Mouse (Mus musculus): ENCODE data around the gene Fam216a.

The Fam216a gene

DNA sequence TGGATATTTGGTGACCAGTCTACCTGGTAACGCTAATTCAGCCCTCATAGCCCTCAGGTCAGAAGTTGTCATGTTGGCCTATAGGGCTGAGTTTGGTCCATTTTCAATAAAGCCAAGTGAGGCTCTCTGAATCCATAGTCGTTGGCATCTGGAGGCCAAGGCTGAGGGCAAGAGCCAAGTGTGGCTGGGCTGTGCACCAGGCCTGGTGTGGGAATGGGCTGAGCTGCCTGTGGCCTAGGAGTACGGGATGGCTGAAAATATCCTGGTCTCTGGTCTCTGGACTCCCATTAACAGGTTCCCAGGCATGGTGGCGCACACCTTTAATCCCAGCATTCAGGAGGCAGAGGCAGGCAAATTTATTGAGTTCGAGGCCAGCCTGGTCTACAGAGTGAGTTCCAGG is 17.8 kb upstream of the Fam216a start:
- no peak for DNase-seq

- peak; percentile 55 to 69 for DNase-seq
Measured at GRCm38 (mm10) chr5:122379374-122380155, 7.4 kb upstream of the Fam216a start.

GRCm38 (mm10) chr5:122378171-122378570 is 6.0 kb upstream of the Fam216a start:
- DNase-seq = no peak

GRCm38 (mm10) chr5:122377101-122377833 is 5.1 kb upstream of the Fam216a start:
- DNase-seq = no peak

DNA sequence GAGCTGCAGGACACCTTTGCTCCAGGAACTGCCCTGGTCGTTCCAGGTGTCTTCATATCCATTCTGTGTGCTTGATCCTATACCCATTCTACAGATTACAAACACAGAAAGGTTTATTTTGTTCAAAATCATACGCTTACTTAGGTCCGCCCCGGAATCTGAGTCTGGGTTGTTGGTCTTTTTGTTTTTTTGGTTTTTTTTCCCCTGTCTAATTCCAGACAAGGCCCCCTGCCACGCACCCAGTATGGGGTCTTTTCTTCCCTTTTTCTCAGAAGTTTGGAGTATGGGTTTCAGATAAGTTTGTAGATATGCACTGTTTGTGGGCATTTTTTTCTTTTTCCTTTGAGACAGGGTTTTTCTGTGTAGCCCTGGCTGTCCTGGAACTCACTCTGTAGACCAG is 714 bp upstream of the Fam216a start:
- DNase-seq = no peak

DNA sequence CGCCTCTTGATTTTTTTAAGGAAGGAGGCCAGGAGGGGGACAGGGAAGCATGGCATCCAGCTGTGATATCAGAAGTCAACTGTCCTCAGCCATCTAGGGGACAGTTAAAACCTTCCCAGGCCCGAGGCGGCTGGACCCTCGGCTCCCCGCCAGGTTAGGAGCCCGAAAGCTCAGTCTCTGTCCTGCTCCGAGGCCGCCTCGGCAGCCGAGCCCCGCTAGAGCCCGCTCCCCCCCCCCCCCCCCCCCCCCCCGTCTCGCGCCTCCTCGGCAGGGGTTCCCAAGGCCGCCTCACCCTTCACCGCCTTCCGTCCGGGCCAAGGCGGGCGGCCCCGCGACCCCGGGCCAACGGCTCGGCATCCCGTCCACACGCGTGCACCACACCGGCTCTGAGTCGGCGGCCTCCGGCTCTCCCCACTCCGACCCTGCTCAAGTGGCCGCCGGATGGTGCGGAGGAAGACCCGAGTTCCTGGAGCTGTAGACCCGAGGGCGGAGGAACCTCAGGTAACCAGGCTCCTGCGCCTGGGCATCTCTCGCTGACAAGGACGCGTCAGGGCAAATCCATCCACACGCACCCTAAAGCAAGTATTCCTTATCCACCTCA is 473 bp downstream of the Fam216a start, which contains the start of gene Gpn3:
Gpn3 (plus strand) TSS at position 286 of the 601 bp plus-strand sequence.
- DNase-seq = no peak

- DNase-seq = no peak
Measured at GRCm38 (mm10) chr5:122354492-122355067, 17.6 kb downstream of the Fam216a start.

DNA sequence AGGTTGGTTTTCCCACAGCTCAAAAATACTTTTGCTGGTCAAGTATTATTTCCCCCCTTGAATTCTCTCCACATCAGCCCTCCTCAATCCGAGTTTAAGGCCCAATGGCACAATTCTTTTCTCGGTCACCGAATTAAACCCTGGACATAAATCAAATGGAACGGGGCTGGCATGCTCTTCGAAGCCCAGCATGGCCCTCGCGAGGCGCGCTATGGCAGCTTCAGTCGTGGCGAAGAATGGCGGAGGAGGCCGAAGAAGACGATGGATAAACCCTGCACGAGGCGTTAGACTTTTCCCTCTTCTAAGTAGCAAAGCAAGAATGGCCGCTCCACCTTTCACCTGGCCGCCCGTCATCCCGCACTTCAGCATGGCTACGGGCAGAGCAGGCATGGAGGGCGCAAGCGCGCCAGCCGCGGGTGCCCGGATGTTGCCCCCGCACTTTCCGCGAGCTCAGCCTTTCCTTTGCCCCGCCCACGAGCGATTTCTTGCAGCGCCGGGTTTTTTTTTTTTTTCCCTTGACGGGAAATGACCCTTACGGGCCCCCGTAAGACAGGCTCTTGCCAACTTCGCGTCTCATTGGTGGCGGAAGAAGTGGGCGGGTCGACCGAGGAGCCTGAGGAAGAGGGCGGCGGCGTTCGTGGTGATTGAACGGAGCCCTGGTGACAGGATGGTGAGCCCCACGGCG is 18.2 kb downstream of the Fam216a start, which contains the start of the genes Rad9b and Vps29:
Rad9b (minus strand) TSS at position 427 of the 685 bp plus-strand sequence.
Vps29 (plus strand) TSS at position 563 of the 685 bp plus-strand sequence.
- peak; percentile 96 to 97 for DNase-seq

- DNase-seq = no peak
Measured at GRCm38 (mm10) chr5:122345777-122346176, 26.4 kb downstream of the Fam216a start.

- peak; percentile 63 to 81 for DNase-seq
Measured at GRCm38 (mm10) chr5:122344260-122344659, 27.9 kb downstream of the Fam216a start.

DNA sequence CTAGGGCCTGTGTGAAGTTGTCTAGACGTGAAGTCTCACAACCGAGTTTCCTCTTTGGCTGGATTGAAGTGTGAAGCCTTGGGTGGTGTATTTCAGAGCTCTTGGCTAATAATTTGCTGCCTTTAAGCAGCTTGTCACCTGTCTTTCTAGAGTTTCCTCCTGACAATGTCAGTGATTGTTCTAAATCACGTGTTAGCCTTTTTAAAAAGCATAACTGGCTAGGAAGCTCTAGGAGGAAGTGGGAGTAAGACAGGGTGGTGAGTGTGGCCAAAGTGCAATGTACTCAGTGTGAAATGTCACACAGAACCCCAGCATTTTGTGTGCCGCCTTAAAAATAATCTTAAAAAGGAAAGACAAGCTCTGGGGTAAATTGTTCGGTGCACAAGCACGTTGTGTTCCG is 28.4 kb downstream of the Fam216a start:
- peak in 1 of 2 experiments; percentile 16 for DNase-seq

GRCm38 (mm10) chr5:122342874-122343273 is 29.3 kb downstream of the Fam216a start:
- DNase-seq = no peak

DNA sequence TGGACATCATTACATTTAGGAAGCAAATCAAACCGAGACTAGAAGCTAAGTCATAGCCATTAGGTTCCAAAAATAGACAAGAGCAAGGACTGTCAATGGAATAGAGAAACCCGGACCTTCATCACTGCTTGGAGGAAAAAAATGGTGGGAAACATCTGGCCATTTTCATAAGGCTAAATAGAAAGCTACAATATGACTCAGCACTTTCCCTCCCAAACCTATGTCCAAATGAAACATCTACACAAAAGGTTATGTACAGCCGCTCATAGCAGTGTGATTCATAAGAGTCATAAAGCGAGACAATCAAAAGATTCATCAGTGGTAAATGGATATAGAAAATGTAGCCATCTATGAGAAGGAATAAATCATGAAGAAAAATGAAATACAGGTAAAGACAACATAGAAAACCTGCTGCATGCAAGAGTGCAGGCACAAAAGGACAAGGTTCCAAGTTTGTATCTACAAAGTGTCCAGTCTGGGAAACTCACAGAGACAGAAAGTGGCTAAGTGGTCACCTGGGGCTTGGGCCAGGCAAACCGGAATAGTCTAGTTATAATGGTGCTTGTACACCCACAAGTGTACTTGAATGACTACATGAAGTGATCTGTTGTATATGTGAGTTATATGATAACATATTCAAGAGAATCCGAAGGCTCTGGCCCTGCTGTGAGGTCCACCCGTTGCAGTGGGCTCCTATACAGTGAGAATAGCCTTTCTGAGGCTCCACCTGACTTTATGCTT is 35.4 kb downstream of the Fam216a start:
- no peak for DNase-seq

GRCm38 (mm10) chr5:122334682-122335081 is 37.5 kb downstream of the Fam216a start:
- DNase-seq = no peak

DNA sequence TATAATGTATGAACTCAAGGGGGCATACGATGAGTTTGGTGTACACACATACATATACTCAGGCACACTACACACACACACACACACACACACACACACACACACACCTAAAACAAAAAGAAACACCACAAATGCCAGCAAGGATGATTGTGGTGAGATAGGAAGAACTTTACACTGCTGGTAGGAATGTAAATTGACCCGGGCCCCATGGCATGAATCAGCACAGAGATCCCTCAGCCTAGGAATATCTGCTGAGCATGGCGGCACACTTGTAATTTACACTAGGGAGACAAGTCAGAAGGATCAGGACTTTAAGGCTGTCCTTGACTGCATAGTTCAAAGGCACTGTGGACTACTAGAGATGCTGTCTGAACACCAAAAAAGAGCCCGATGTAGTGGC is 41.9 kb downstream of the Fam216a start:
- no peak for DNase-seq

- DNase-seq = no peak
Measured at GRCm38 (mm10) chr5:122327283-122327682, 44.9 kb downstream of the Fam216a start.

DNA sequence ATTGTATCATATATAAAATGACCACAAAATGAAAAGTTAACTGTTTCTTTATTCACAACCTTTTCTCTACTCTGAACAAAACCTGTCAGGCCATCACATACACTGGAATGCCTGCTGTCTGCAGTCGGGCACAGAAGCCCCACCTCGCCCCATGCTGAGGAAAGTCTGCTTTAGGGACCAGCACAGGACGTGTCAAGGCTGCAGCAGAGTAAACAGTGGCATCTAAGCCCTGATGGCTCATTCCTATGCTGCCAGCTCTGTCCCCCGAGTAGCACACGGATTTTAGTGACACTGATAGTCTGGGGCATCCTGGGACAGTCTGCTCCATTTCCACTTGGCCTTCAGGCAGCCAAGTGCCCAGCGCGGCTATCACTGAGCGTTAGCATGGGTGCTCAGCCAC is 46.7 kb downstream of the Fam216a start:
- no peak for DNase-seq

GRCm38 (mm10) chr5:122324608-122325431 is 47.3 kb downstream of the Fam216a start:
- DNase-seq = no peak

- DNase-seq = no peak
Measured at GRCm38 (mm10) chr5:122323523-122323922, 48.6 kb downstream of the Fam216a start.

DNA sequence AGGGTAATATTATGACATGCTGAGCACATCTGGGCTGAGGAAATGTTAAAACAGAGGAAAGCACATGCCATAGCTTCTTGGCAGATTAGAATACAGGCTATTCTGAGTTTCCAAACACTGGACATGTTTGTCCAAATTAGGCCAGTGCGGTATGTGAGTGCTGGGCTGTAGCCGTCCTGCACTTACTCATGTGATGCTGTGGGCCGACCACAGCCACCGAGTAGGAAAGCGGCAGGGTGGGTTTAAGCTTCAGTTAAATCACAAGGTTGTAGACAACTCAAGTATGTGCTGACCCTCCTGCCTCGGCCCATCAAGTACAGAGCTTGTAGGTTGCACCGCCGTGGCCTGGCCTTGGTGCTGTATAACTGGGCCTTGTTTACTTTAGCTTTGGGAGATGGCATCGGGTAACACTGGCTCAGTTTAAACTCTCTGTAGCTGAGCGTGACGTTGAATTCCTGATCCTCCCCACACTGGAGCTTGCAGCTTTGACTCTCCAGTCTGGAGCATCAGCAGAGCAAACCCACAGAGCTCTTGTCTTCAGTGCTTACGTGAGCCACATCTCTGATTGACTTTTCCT is 51.9 kb downstream of the Fam216a start:
- no peak for DNase-seq
